Mouse (Mus musculus) cerebellum, adult 2 months (tissue): ENCODE measurements around the gene Pibf1.

Source experiments
- CTCF ChIP-seq: fragments of 200-500 bp; IDR thresholded peaks from 2 replicates; pipeline ENCODE4 v1.5.1; 2011; ENCODE audit warnings: low read depth, mild to moderate bottlenecking, control low read depth, low read length, moderate library complexity, borderline replicate concordance; ENCODE audit not compliant: insufficient read depth
- POLR2A ChIP-seq: fragments of 200-500 bp; IDR thresholded peaks from 2 replicates; pipeline ENCODE4 v1.6.1; 2011; ENCODE audit warnings: low read length, control low read depth, borderline replicate concordance; ENCODE audit not compliant: insufficient read depth

- TF ChIP-seq POLR2A (no peak), CTCF (no peak)
These were observed 174.8 kb downstream of the Pibf1 start for GRCm38 (mm10) chr14:99274056-99274455.
